Mouse (Mus musculus) left cerebral cortex, adult 2 months (tissue): ENCODE results near the gene Slc45a2. TPM values are rescaled to one million over a fixed set of nuclear protein-coding genes. Genes with fewer than 3 reads are reported as not detected.
"Not testable (repeated sequence)": the region's sequence is repeated elsewhere in the genome, so short reads cannot be mapped to it uniquely, and the experiment has no call there.

Source experiments
- DNase-seq, 2 experiments: peaks; one replicate each; pipeline ENCODE4 v3.0.0; 2021 to 2022; ENCODE audit warnings: low spot score in 2 of 2, mixed read lengths in 1 of 2; ENCODE audit errors: extremely low spot score in 1 of 2
- H3K27ac ChIP-seq: fragments of 200-600 bp; 2 replicates; pipeline ENCODE4 v1.8.1; 2022
- H3K4me3 ChIP-seq: fragments of 200-600 bp; 2 replicates; pipeline ENCODE4 v1.8.1; 2022
- CTCF ChIP-seq: fragments of 200-600 bp; IDR thresholded peaks from 2 replicates; pipeline ENCODE4 v1.8.1; 2022; ENCODE audit warnings: antibody characterized with exemption, mild to moderate bottlenecking, moderate library complexity
- intact Hi-C: fragments of 180-260 bp; cut with DNase I; formaldehyde crosslinking; loops from one replicate; pipeline ENCODE4 v1.15.1; 2025
- total RNA-seq, 2 experiments: library from RNA; stranded (reverse); gene quantifications; 2 replicates each; pipeline ENCODE4 v1.2.3; 2021

Gene Slc45a2
- total RNA-seq, 2 experiments from 2014 or later: 0.19 TPM; not detected in 1

- Histone ChIP-seq H3K27ac (no peak overlapping the region), H3K4me3 (no peak overlapping the region)
- no peak for DNase-seq
- intact Hi-C loops: no loop called here
- no peak for TF ChIP-seq CTCF
Measured at GRCm38 (mm10) chr15:10977151-10977550, 23.4 kb upstream of the Slc45a2 start.

GRCm38 (mm10) chr15:10980712-10981111, 19.8 kb upstream of the Slc45a2 start:
- no peak for TF ChIP-seq CTCF
- Histone ChIP-seq H3K27ac (peak overlapping the region; percentile 99; the same call in 1 of the 2 replicates), H3K4me3 (peak overlapping the region; percentile 77; the same call in 1 of the 2 replicates)
- intact Hi-C loops: loop anchor here (2.0 to 5.0 kb wide), 3 partner anchors 60 to 493 kb away; partner anchors contain the start of genes Brix1 and Rad1
- DNase-seq: no peak

DNA sequence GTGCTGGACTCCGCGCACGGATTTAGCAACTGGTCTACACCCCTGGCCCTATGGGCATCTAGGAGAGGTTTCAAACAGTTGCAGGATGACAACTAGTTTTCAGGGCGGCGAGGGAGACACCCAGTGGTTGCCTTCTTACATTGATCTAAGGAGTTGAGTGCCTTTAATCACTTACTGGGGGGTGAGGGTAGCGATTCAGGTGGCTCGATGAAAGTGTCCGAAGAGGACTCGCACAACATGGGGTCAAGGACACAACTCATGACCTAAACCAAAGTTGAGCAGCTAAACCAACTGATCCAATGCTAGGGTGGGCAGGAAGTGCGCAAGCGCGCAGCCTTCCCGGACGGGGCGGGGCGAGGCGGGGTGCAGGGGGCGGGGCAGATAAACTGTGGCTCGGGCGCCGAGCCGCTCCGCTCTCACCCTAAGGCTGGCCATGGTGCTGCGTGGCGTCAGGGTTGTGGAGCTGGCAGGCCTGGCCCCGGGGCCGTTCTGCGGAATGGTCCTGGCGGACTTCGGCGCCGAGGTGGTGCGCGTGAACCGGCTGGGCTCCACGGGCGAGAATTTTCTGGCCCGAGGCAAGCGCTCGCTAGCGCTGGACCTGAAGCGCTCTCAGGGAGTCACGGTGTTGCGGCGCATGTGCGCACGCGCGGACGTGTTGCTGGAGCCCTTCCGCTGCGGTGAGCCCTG, 19.0 kb upstream of the Slc45a2 start, which contains the start of gene Amacr:
Amacr (plus strand) TSS at position 380 of the 687 bp plus-strand sequence.
- H3K4me3 ChIP-seq: peak within 1 kb of the TSS; percentile 77
- peak; percentile 51 for TF ChIP-seq CTCF
- DNase-seq: peak; percentile 88 to 89
- intact Hi-C loops: loop anchor here (2.0 to 5.0 kb wide), 3 partner anchors 61 to 494 kb away; partner anchors contain the start of genes Brix1 and Rad1
- H3K27ac ChIP-seq: peak within 1 kb of the TSS; percentile 99

- no peak for DNase-seq
- intact Hi-C loops: loop anchor here (5.0 kb wide), 2 partner anchors 480 to 495 kb away; partner anchors contain the start of genes Brix1 and Rad1
- Histone ChIP-seq H3K4me3 (peak overlapping the region; percentile 77), H3K27ac (peak overlapping the region; percentile 99)
- no peak for TF ChIP-seq CTCF
Measured at GRCm38 (mm10) chr15:10982064-10982435, 18.5 kb upstream of the Slc45a2 start.

DNA sequence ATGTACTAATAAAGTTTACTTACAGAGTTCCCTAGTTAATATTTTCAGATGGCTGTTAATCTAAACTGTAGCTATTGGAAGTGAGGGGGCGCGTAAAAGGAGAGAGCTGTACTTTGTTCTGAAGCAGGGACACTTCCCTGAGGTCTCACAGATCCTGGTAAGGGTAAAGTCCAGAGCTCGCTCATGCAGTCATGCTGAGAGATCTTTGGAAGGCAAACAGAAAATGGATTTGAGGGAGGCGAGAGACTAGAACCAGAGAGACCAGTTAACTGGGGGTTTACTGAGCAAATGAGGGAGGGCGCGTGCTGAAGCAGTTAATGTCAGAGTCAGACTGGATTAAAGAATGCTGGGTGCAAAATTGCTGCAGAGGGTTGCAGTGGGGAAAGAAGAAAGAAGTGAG, 14.8 kb upstream of the Slc45a2 start:
- DNase-seq: no peak
- Histone ChIP-seq H3K27ac (no peak overlapping the region), H3K4me3 (no peak overlapping the region)
- no peak for TF ChIP-seq CTCF
- intact Hi-C loops: no loop called here

- intact Hi-C loops, H3K4me3 ChIP-seq, DNase-seq, H3K27ac ChIP-seq: not testable (repeated sequence)
Measured at GRCm38 (mm10) chr15:10986477-10986876, 14.0 kb upstream of the Slc45a2 start.

DNA sequence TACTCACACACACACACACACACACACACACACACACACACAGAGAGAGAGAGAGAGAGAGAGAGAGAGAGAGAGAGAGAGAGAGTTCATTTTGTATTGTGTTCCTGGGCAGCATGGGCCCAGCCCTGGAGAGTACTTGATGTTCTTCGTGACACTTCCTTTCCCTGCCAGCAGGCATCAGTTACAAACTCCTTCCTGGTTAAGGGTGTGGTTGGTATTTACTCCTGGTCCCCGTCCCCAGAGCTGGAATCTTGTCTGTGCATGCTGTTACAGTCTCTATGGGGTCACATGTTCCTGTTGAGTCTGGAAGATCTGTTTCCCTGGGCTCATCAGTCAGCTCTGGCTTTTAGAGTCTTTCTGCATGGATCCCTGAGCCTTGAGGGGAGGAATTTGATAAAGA, 10.1 kb upstream of the Slc45a2 start:
- H3K27ac ChIP-seq: no peak overlapping the region
- TF ChIP-seq CTCF: no peak
- intact Hi-C loops: loop anchor here (2.0 kb wide), 1 partner anchor 70 kb away; no protein-coding TSS in a partner anchor

DNA sequence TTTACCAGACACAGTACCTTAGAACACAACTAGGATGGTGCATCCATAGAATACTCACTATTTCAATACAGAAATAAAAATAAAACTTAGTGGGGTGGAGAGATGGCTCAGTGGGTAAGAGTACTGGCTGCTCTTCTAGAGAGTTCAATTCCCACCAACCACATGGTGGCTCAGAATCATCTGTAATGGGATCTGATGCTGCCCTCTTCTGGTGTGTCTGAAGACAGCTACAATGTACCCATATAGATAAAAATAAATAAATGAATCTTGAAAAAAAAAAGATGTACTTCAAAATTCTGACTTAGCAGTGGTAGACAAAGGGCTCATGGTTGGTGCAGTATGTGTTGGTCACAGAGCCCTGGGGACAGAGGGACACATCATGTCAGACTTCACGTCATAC, 9.0 kb upstream of the Slc45a2 start:
- Histone ChIP-seq H3K4me3 (no peak overlapping the region), H3K27ac (no peak overlapping the region)
- intact Hi-C loops: loop anchor here (2.0 kb wide), 1 partner anchor 71 kb away; no protein-coding TSS in a partner anchor
- peak; percentile 44 for TF ChIP-seq CTCF
- DNase-seq: no peak

More for the DNA sequence above, 10.1 kb upstream of the Slc45a2 start:
- no peak overlapping the region for H3K4me3 ChIP-seq
- DNase-seq: no peak

DNA sequence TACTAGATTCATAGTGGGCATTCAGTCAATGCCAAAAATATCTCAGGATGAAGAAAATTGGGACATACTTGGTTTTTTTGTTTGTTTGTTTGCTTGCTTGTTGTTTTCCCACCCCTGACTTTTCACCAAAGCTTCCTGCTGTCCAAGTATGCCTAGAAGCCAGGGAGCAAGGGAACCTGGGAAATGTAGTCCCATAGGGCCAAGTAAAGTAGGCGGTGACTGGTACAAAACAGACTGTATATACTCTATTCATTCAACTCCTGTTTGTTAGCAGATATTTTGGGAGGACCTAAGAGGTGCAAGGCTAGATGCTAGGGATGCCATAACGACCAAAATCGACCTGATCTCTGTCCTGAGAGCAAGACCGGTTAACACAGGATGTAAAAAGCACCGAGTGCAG, 689 bp upstream of the Slc45a2 start:
- no peak overlapping the region; the same call in 1 of the 2 replicates for H3K4me3 ChIP-seq
- no peak overlapping the region for H3K27ac ChIP-seq
- intact Hi-C loops: no loop called here
- TF ChIP-seq CTCF: no peak
- DNase-seq: no peak

- no peak for DNase-seq
- intact Hi-C loops: no loop called here
- Histone ChIP-seq H3K27ac (no peak overlapping the region), H3K4me3 (no peak overlapping the region)
- no peak for TF ChIP-seq CTCF
Measured at GRCm38 (mm10) chr15:11003791-11004190, 3.3 kb downstream of the Slc45a2 start.

GRCm38 (mm10) chr15:11004646-11005045, 4.1 kb downstream of the Slc45a2 start:
- intact Hi-C loops: no loop called here
- Histone ChIP-seq H3K27ac (no peak overlapping the region), H3K4me3 (no peak overlapping the region)
- TF ChIP-seq CTCF: no peak
- no peak for DNase-seq

DNA sequence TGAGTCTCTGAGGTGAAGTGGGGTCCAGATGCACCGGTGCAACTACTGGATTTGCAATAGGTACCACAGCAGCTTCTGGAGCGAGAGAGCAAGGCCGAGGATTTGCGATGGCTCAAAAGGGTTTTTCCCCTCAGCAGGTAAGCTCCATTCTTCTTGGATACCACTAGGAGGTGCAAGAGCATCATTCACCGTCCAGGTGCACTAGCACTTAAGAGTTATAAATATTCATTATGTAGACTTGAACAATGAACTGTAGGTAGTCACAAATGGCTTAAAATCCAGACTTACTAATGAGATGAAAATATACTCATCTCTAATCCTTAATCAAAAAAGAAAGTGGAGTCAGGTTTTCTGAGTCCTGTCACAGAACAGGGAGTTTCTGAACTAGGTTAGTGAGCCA, 8.2 kb downstream of the Slc45a2 start:
- TF ChIP-seq CTCF: peak; percentile 53
- DNase-seq: no peak
- intact Hi-C loops: loop anchor here (1.0 kb wide), 1 partner anchor 374 kb away; no protein-coding TSS in a partner anchor
- Histone ChIP-seq H3K27ac (no peak overlapping the region), H3K4me3 (no peak overlapping the region)
